Mouse (Mus musculus) embryonic facial prominence, embryonic 10.5 days (tissue): ENCODE results near the gene Spata33. TPM values are rescaled to one million over a fixed set of nuclear protein-coding genes. Genes with fewer than 3 reads are reported as not detected.
A peak's percentile ranks its signal among the peaks of the same experiment; 100 is the strongest.
"Not testable (repeated sequence)": the region's sequence is repeated elsewhere in the genome, so short reads cannot be mapped to it uniquely, and the experiment has no call there.

Source experiments
- DNase-seq: peaks from one replicate; pipeline ENCODE4 v3.0.0-alpha.2; 2017; ENCODE audit warnings: low spot score
- H3K27ac ChIP-seq: fragments of 300-500 bp; sonication (generic); replicated peaks from 2 replicates; pipeline ENCODE4 v1.5.1; 2016; ENCODE audit warnings: mild to moderate bottlenecking
- H3K27me3 ChIP-seq: fragments of 300-500 bp; sonication (generic); replicated peaks from 2 replicates; pipeline ENCODE4 v1.6.1; 2016; ENCODE audit warnings: low read depth, mild to moderate bottlenecking; ENCODE audit not compliant: poor library complexity, severe bottlenecking
- H3K36me3 ChIP-seq: fragments of 300-500 bp; sonication (generic); replicated peaks from 2 replicates; pipeline ENCODE4 v1.6.1; 2016; ENCODE audit warnings: mild to moderate bottlenecking, moderate library complexity
- H3K4me1 ChIP-seq: fragments of 300-500 bp; sonication (generic); 2 replicates; pipeline ENCODE4 v1.6.1; 2016
- H3K4me3 ChIP-seq: fragments of 300-500 bp; sonication (generic); 2 replicates; pipeline ENCODE4 v1.5.1; 2016; ENCODE audit warnings: mild to moderate bottlenecking, moderate library complexity
- H3K9me3 ChIP-seq: fragments of 300-500 bp; sonication (generic); 2 replicates; pipeline ENCODE4 v1.6.1; 2016; ENCODE audit warnings: mild to moderate bottlenecking
- WGBS: fragments of 180-500 bp; shearing (Covaris S2); methylation state at CpG from one replicate; pipeline ENCODE4 v1.1.7; 2016; 5-methylcytosine and 5-hydroxymethylcytosine counted together
- polyA plus RNA-seq: library from polyadenylated mRNA; unstranded; fragments of >200 nt; fragmentation: Nextera tagmentation; extraction: Ambion mirVana; gene quantifications from 2 replicates; pipeline ENCODE4 v1.2.1, GENCODE M21; 2016

Gene Spata33
- polyA plus RNA-seq, 1 experiment from 2014 or later = 5.4 TPM

GRCm38 (mm10) chr8:123254099-123254885 is 41.7 kb downstream of the Spata33 start, which contains the start of the genes Zfp276 and Vps9d1:
Zfp276 (plus strand) TSS chr8:123254195.
Vps9d1 (minus strand) TSS chr8:123254348.
- Histone ChIP-seq H3K36me3 (peaks cover 69% of the 10 kb centered on the region), H3K27me3 (no peaks in the 10 kb centered on the region), H3K4me1 (peaks cover 49% of the 10 kb centered on the region), H3K9me3 (no peaks in the 10 kb centered on the region), H3K4me3 (peak within 1 kb of the TSS; percentile 95), H3K27ac (peak within 1 kb of the TSS; percentile 96)
- peak; percentile 91 for DNase-seq
- WGBS = under 1% methylated on average over 99 of the region's 99 CpGs

- DNase-seq = no peak
- Histone ChIP-seq H3K27ac (no peak overlapping the region), H3K36me3 (peaks cover 69% of the 10 kb centered on the region), H3K9me3 (no peaks in the 10 kb centered on the region), H3K4me3 (peak overlapping the region; percentile 95), H3K27me3 (no peaks in the 10 kb centered on the region), H3K4me1 (peaks cover 49% of the 10 kb centered on the region)
- WGBS = 64% methylated on average over 6 of the region's 6 CpGs
These were observed 42.5 kb downstream of the Spata33 start for GRCm38 (mm10) chr8:123255170-123255569.

- Histone ChIP-seq H3K9me3 (no peaks in the 10 kb centered on the region), H3K27me3 (no peaks in the 10 kb centered on the region), H3K4me3 (peak overlapping the region; percentile 4; the same call in 1 of the 2 replicates), H3K4me1 (peaks cover 45% of the 10 kb centered on the region), H3K27ac (0 out of 2 replicates have a peak overlapping the region, but pooled peaks have one; percentile 36), H3K36me3 (peaks cover 64% of the 10 kb centered on the region)
- DNase-seq = no peak
- 53% methylated on average over 3 of the region's 3 CpGs for WGBS
These were observed 44.5 kb downstream of the Spata33 start for GRCm38 (mm10) chr8:123257114-123257513.

GRCm38 (mm10) chr8:123257593-123257992 is 45.0 kb downstream of the Spata33 start:
- Histone ChIP-seq H3K36me3 (peaks cover 64% of the 10 kb centered on the region), H3K4me1 (peaks cover 40% of the 10 kb centered on the region)
- H3K27me3 ChIP-seq, H3K27ac ChIP-seq, H3K9me3 ChIP-seq, H3K4me3 ChIP-seq, DNase-seq: not testable (repeated sequence)
- 87% methylated on average over 8 of the region's 8 CpGs for WGBS

- no peak overlapping the region for H3K27ac ChIP-seq
- WGBS = 75% methylated on average over 14 of the region's 14 CpGs
These were observed 55.5 kb downstream of the Spata33 start for GRCm38 (mm10) chr8:123267926-123268656.

GRCm38 (mm10) chr8:123271147-123271546 is 58.5 kb downstream of the Spata33 start:
- Histone ChIP-seq H3K27ac (no peak overlapping the region), H3K4me1 (0 out of 2 replicates have a peak, but pooled peaks cover 6% of the 10 kb centered on the region), H3K27me3 (no peaks in the 10 kb centered on the region), H3K4me3 (no peak overlapping the region), H3K9me3 (no peaks in the 10 kb centered on the region), H3K36me3 (peaks cover 100% of the 10 kb centered on the region)
- 92% methylated on average over 10 of the region's 10 CpGs for WGBS
- no peak for DNase-seq

More at GRCm38 (mm10) chr8:123267926-123268656, 55.5 kb downstream of the Spata33 start:
- Histone ChIP-seq H3K9me3 (no peaks in the 10 kb centered on the region), H3K36me3 (peaks cover 100% of the 10 kb centered on the region), H3K4me1 (0 out of 2 replicates have a peak, but pooled peaks cover 6% of the 10 kb centered on the region), H3K27me3 (no peaks in the 10 kb centered on the region), H3K4me3 (no peak overlapping the region)
- DNase-seq = no peak

Other genes starting within 250 kb of the Spata33 start
- gene Ankrd11, start 170.6 kb upstream of the Spata33 start, polyA plus RNA-seq = 41.2 and 49.2 TPM in 2 replicates
- 51.3 and 54.5 TPM in 2 replicates for gene Spg7, start 149.9 kb upstream of the Spata33 start, polyA plus RNA-seq
- 1,419 and 1,432 TPM in 2 replicates for gene Rpl13, start 110.5 kb upstream of the Spata33 start, polyA plus RNA-seq
- gene Cpne7, start 95.5 kb upstream of the Spata33 start, polyA plus RNA-seq = 1.8 and 2.0 TPM in 2 replicates
- 8.2 and 8.5 TPM in 2 replicates for gene Sult5a1, start 54.5 kb upstream of the Spata33 start, polyA plus RNA-seq
- 10.5 and 13.0 TPM in 2 replicates for gene Dpep1, start 26.6 kb upstream of the Spata33 start, polyA plus RNA-seq
- gene Chmp1a, start 69 bp upstream of the Spata33 start, polyA plus RNA-seq = 131 and 136 TPM in 2 replicates
- 35.1 and 36.4 TPM in 2 replicates for gene Cdk10, start 12.0 kb downstream of the Spata33 start, polyA plus RNA-seq
- 1.6 and 3.0 TPM in 2 replicates for gene Spata2l, start 23.4 kb downstream of the Spata33 start, polyA plus RNA-seq
- gene Zfp276, start 41.4 kb downstream of the Spata33 start, polyA plus RNA-seq = 29.4 and 31.1 TPM in 2 replicates
- 22.2 and 25.1 TPM in 2 replicates for gene Vps9d1, start 41.5 kb downstream of the Spata33 start, polyA plus RNA-seq
- 49.4 and 52.3 TPM in 2 replicates for gene Fanca, start 105.7 kb downstream of the Spata33 start, polyA plus RNA-seq
- 4.3 and 5.8 TPM in 2 replicates for gene Spire2, start 119.9 kb downstream of the Spata33 start, polyA plus RNA-seq
- gene Tcf25, start 160.9 kb downstream of the Spata33 start, polyA plus RNA-seq = 141 and 144 TPM in 2 replicates
- gene Mc1r, start 194.3 kb downstream of the Spata33 start, polyA plus RNA-seq = not detected in 2 replicates
- gene Tubb3, start 198.6 kb downstream of the Spata33 start, polyA plus RNA-seq = 223 and 230 TPM in 2 replicates
- 43.5 and 44.5 TPM in 2 replicates for gene Def8, start 210.7 kb downstream of the Spata33 start, polyA plus RNA-seq